8 mouse cellular contexts compared by ENCODE assay signal in the genomic region with DNA sequence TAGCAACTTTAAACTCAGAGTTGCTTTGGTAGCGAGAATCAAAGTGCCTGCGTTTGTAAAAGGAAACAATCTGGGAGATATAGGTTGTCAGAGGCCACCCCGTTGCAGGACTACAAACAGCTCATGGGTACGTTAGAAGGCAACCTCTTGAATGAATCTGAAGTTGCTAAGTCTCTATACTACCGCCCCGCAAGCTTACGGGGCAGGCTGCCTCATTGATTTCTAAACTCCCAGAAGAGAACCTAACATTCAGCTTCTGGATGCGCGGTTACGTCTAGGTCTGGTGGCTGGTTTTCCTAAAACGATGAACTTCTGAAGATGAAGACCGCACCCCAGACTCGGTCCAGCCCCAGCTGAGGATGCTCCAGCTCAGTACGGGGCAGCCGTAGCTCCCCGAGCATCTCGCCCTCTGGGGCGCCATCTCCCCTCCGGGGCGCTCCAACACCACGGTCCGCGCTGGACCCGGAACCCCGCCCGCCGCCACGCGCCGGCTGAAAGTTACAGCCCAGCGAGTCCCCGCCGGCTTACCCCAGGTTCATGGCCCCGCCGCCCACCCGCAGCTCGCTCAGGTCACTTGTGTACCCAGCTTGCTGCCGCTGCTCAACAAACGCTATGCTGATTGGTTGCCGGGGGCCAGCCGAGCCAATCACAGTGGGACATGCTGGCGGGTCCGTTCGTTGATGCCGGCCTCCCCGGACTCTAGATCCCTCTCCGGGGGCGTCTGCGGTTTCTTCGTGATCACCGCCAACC. TPM values are rescaled to one million over a fixed set of nuclear protein-coding genes. Genes with fewer than 3 reads are reported as not detected.
A peak's percentile ranks its signal among the peaks of the same experiment; 100 is the strongest.
DNase-seq lines count a peak whose midpoint lies in the region; ATAC-seq lines count a peak whose summit lies in the region.

A gene (minus strand): TSS at position 567 of the 750 bp plus-strand sequence.

- no peaks in the 10 kb centered on the region for H3K9me3 ChIP-seq in hindbrain, embryonic 12.5 days (replicated peaks)

- H3K4me3 ChIP-seq in hindbrain, embryonic 12.5 days, result peak within 1 kb of the TSS; percentile 82

- peak; percentile 98 for ATAC-seq in hindbrain, embryonic 12.5 days (ENCODE audit: low FRiP score)

- H3K4me2 ChIP-seq in hindbrain, embryonic 12.5 days (replicated peaks), result peak within 1 kb of the TSS; percentile 72

- H3K9ac ChIP-seq in hindbrain, embryonic 12.5 days, result peak within 1 kb of the TSS; percentile 82

- H3K27ac ChIP-seq in hindbrain, embryonic 12.5 days, result peak within 1 kb of the TSS; percentile 81

- H3K4me1 ChIP-seq in hindbrain, embryonic 12.5 days, result peaks cover 12% of the 10 kb centered on the region

- WGBS in hindbrain, embryonic 12.5 days, result under 1% methylated on average over 51 of the region's 51 CpGs

- H3K36me3 ChIP-seq in hindbrain, embryonic 12.5 days, result peaks cover 5% of the 10 kb centered on the region; the same call in 1 of the 2 replicates

- no peaks in the 10 kb centered on the region for H3K27me3 ChIP-seq in hindbrain, embryonic 12.5 days

- DNase-seq in Muller cell, postnatal 12 days (ENCODE audit: inconsistent ontology term), result peak; percentile 99
- DNase-seq in cerebellum, adult 9-11 months, result peak; percentile 99
- DNase-seq in frontal cortex, postnatal 10 days (ENCODE audit: low spot score in 2 of 2), result peak; percentile 97 to 99
- peak; percentile 99 to 100 for DNase-seq in layer of hippocampus, postnatal 14 days (ENCODE audit: low spot score in 2 of 2)
- peak; percentile 99 for DNase-seq in lung, postnatal 14 days
- peak; percentile 91 for DNase-seq in retina, adult 2 months (ENCODE audit: low read depth, low spot score)
- peak; percentile 97 to 100 for DNase-seq in thymus, postnatal 36 days

RNA-seq across cellular contexts. Expression of the gene that starts here (rescaled TPM):
- 12.7 and 15.0 TPM in 2 replicates for polyA plus RNA-seq in hindbrain, embryonic 12.5 days (2016; fragmentation: Nextera tagmentation; extraction: Ambion mirVana)
- 10 to 100 TPM; 16.1 to 20.8 TPM for total RNA-seq in layer of hippocampus, postnatal 14 days (2021)

Comparison
In these comparisons a context has a peak if more than half of its experiments do, and no peak if none do; other contexts are left out.
1. Peak in every context shown above with its lines: DNase-seq, ATAC-seq, H3K4me3 ChIP-seq and H3K27ac ChIP-seq.